Mouse (Mus musculus): Measurements from ENCODE around the gene Pald1.
A peak's percentile ranks its signal among the peaks of the same experiment; 100 is the strongest.

DNA sequence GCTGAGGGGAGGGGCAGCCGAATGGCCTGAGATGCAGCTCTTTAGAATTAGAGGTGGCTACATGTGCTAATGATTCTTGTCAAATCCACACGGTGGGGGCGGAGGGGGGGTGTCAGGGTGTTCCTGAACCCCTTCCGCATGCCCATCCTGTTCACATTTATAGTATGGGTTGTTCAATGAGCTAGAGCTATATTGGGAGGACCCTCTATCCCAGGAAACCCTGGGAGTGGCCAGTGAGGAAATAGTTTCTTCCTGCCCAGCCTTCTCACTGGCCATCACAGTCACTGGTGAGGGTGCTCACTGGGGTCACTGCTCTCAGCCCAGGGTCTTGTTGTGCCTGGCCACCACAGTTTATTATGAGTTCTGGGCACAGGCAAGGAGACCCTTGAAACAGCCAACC lies 36.7 kb upstream of the Pald1 start:
- TF ChIP-seq ZNF384 (IDR thresholded peaks at IDR 0.05; ENCODE audit: low read depth, low read length) (no peak), CHD2 (IDR thresholded peaks at IDR 0.05; ENCODE audit: low read depth, low read length) (0 out of 2 replicates have a peak, but pooled peaks have one; percentile 7), ZC3H11A (IDR thresholded peaks at IDR 0.05; ENCODE audit: borderline replicate concordance, low read depth, low read length) (no peak), MAFK (IDR thresholded peaks at IDR 0.05; ENCODE audit: insufficient read depth, low read depth, low read length) (no peak)

Data from ES-E14 (cell line).